Mouse (Mus musculus): ENCODE data around the gene Bnipl.

The Bnipl gene

GRCm38 (mm10) chr3:95200132-95200531 is 50.9 kb downstream of the Bnipl start:
- Histone ChIP-seq H3K4me3 (replicated peaks; ENCODE audit: low read length) (no peak overlapping the region), H3K36me3 (ENCODE audit: insufficient read depth, low read length) (peaks cover 99% of the 10 kb centered on the region), H3K4me1 (replicated peaks; ENCODE audit: low read depth, low read length) (peaks cover 5% of the 10 kb centered on the region; the same call in 1 of the 2 replicates), H3K27me3 (ENCODE audit: insufficient read depth, low read length) (no peaks in the 10 kb centered on the region), H3K9me3 (ENCODE audit: low read length) (no peaks in the 10 kb centered on the region)
- TF ChIP-seq NANOG (IDR thresholded peaks at IDR 0.05; ENCODE audit: borderline replicate concordance, low read length) (no peak), CTCF (conservative IDR thresholded peaks at IDR 0.05; ENCODE audit: low read length) (no peak), POU5F1 (IDR thresholded peaks at IDR 0.05; ENCODE audit: borderline replicate concordance, low read length) (no peak)

GRCm38 (mm10) chr3:95199101-95199500 is 51.9 kb downstream of the Bnipl start:
- peaks cover 99% of the 10 kb centered on the region for H3K36me3 ChIP-seq (ENCODE audit: insufficient read depth, low read length)
- no peak overlapping the region for H3K4me3 ChIP-seq (replicated peaks; ENCODE audit: low read length)
- H3K9me3 ChIP-seq (ENCODE audit: low read length), result no peaks in the 10 kb centered on the region
- no peaks in the 10 kb centered on the region for H3K27me3 ChIP-seq (ENCODE audit: insufficient read depth, low read length)
- TF ChIP-seq POU5F1 (IDR thresholded peaks at IDR 0.05; ENCODE audit: borderline replicate concordance, low read length), result no peak
- TF ChIP-seq NANOG (IDR thresholded peaks at IDR 0.05; ENCODE audit: borderline replicate concordance, low read length), result no peak
- TF ChIP-seq CTCF (conservative IDR thresholded peaks at IDR 0.05; ENCODE audit: low read length), result no peak
- H3K4me1 ChIP-seq (replicated peaks; ENCODE audit: low read depth, low read length), result peaks cover 5% of the 10 kb centered on the region; the same call in 1 of the 2 replicates

- Histone ChIP-seq H3K4me1 (replicated peaks; ENCODE audit: low read depth, low read length) (peaks cover 5% of the 10 kb centered on the region; the same call in 1 of the 2 replicates), H3K9me3 (ENCODE audit: low read length) (no peaks in the 10 kb centered on the region), H3K27me3 (ENCODE audit: insufficient read depth, low read length) (no peaks in the 10 kb centered on the region), H3K36me3 (ENCODE audit: insufficient read depth, low read length) (peaks cover 94% of the 10 kb centered on the region), H3K4me3 (replicated peaks; ENCODE audit: low read length) (no peak overlapping the region)
- TF ChIP-seq CTCF (conservative IDR thresholded peaks at IDR 0.05; ENCODE audit: low read length) (no peak), POU5F1 (IDR thresholded peaks at IDR 0.05; ENCODE audit: borderline replicate concordance, low read length) (no peak)
Measured at GRCm38 (mm10) chr3:95195772-95196171, 55.2 kb downstream of the Bnipl start.

- TF ChIP-seq POU5F1 (IDR thresholded peaks at IDR 0.05; ENCODE audit: borderline replicate concordance, low read length) (no peak), NANOG (IDR thresholded peaks at IDR 0.05; ENCODE audit: borderline replicate concordance, low read length) (no peak)
Measured at GRCm38 (mm10) chr3:95194721-95195135, 56.3 kb downstream of the Bnipl start.

More at GRCm38 (mm10) chr3:95194721-95195135, 56.3 kb downstream of the Bnipl start:
- H3K4me3 ChIP-seq (replicated peaks; ENCODE audit: low read length), result no peak overlapping the region
- H3K27me3 ChIP-seq (ENCODE audit: insufficient read depth, low read length), result no peaks in the 10 kb centered on the region
- H3K4me1 ChIP-seq (replicated peaks; ENCODE audit: low read depth, low read length), result no peaks in the 10 kb centered on the region
- H3K36me3 ChIP-seq (ENCODE audit: insufficient read depth, low read length), result peaks cover 93% of the 10 kb centered on the region
- H3K9me3 ChIP-seq (ENCODE audit: low read length), result no peaks in the 10 kb centered on the region
